Mouse (Mus musculus) forebrain, embryonic 15.5 days (tissue): ENCODE measurements around the gene Slc13a5. TPM values are rescaled to one million over a fixed set of nuclear protein-coding genes. Genes with fewer than 3 reads are reported as not detected.

Experiments used
- polyA plus RNA-seq: library from polyadenylated mRNA; unstranded; fragments of >200 nt; fragmentation: Nextera tagmentation; extraction: Ambion mirVana; gene quantifications from 2 replicates; pipeline ENCODE4 v1.2.1, GENCODE M21; 2015

The Slc13a5 gene
- polyA plus RNA-seq, 1 experiment from 2014 or later: 0.20 TPM

Other genes with a start within 250 kb of the Slc13a5 start
- gene Aipl1, start 229.7 kb downstream of the Slc13a5 start, polyA plus RNA-seq: 0.23 and 0.42 TPM in 2 replicates
- gene Pimreg, start 225.2 kb downstream of the Slc13a5 start, polyA plus RNA-seq: 80.9 and 88.0 TPM in 2 replicates
- 1.4 and 1.8 TPM in 2 replicates for gene Pitpnm3, start 131.4 kb downstream of the Slc13a5 start, polyA plus RNA-seq
- gene Gm43951, start 60.4 kb downstream of the Slc13a5 start, polyA plus RNA-seq: 1.4 TPM in 2 replicates
- 22.8 and 23.5 TPM in 2 replicates for gene 4933427D14Rik, start 59.8 kb downstream of the Slc13a5 start, polyA plus RNA-seq
- gene Txndc17, start 59.7 kb downstream of the Slc13a5 start, polyA plus RNA-seq: 132 and 138 TPM in 2 replicates
- 59.1 and 60.1 TPM in 2 replicates for gene Med31, start 51.6 kb downstream of the Slc13a5 start, polyA plus RNA-seq
- 0.80 and 1.9 TPM in 2 replicates for gene Xaf1, start 34.4 kb upstream of the Slc13a5 start, polyA plus RNA-seq
- gene Fbxo39, start 47.2 kb upstream of the Slc13a5 start, polyA plus RNA-seq: not detected in 2 replicates
- gene Tekt1, start 95.2 kb upstream of the Slc13a5 start, polyA plus RNA-seq: 6.2 and 10.9 TPM in 2 replicates
- gene Smtnl2, start 144.5 kb upstream of the Slc13a5 start, polyA plus RNA-seq: 5.3 and 5.4 TPM in 2 replicates
- gene Ggt6, start 168.3 kb upstream of the Slc13a5 start, polyA plus RNA-seq: not detected in 2 replicates
- 90.0 and 97.2 TPM in 2 replicates for gene Mybbp1a, start 174.1 kb upstream of the Slc13a5 start, polyA plus RNA-seq
- gene Spns2, start 222.7 kb upstream of the Slc13a5 start, polyA plus RNA-seq: 8.7 and 9.1 TPM in 2 replicates